Mouse (Mus musculus) C3H10T1/2 (cell line): ENCODE results near the gene Crebrf. TPM values are rescaled to one million over a fixed set of nuclear protein-coding genes. Genes with fewer than 3 reads are reported as not detected.

Source experiments
- polyA plus RNA-seq, 2 experiments: library from polyadenylated mRNA; unstranded; fragments of >200 nt; fragmentation: generic; extraction: Trizol; gene quantifications; one replicate each; pipeline ENCODE4 v1.2.1; 2012; ENCODE audit warnings: missing spikeins in 2 of 2

The Crebrf gene
- 1 to 10 TPM in 1 of 2 experiments, under 1 TPM in 1; 0.06 to 2.4 TPM for polyA plus RNA-seq

DNA sequence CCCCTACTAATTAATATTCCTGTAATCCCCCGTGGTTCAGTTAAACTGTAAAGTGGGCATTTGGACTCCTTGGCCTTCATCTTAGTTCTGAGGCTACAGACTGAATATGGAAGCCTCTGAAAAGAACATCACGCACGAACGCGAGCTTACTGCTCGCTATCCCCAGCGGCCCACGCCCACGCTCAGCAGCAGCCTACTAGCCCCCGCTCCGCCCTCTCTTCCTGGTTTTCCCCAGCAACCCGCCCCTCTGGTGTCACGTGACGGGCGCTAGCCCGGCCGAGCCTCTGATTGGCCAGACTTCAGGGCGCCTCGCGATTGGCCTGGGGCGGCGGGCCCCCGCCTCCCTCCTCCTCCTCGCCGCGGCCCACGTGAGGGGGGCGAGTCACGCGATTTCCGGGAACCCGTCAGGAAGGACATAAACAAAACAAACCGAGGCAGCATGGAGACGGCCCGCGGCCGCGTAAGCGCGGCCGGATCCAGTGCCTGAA lies at the start of gene Crebrf:
Crebrf (plus strand) TSS at position 380 of the 488 bp plus-strand sequence.

GRCm38 (mm10) chr17:26780750-26781571 lies 65.5 kb downstream of the Crebrf start, which contains the start of gene Bnip1:
Bnip1 (plus strand) TSS chr17:26781066.

Other genes starting within 250 kb of the Crebrf start
- 100 to 1,000 TPM; 102 to 129 TPM for gene Ergic1, start 154.2 kb upstream of the Crebrf start, polyA plus RNA-seq
- gene Dusp1, start 153.5 kb upstream of the Crebrf start, polyA plus RNA-seq = 10 to 100 TPM in 1 of 2 experiments, 1 to 10 TPM in 1; 5.7 to 16.7 TPM
- 100 to 1,000 TPM; 253 to 341 TPM for gene Atp6v0e, start 52.4 kb upstream of the Crebrf start, polyA plus RNA-seq
- gene Bnip1, start 65.4 kb downstream of the Crebrf start, polyA plus RNA-seq = 10 to 100 TPM; 36.3 to 48.4 TPM
- under 1 TPM in 1 of 2 experiments, not detected in 1; 0.04 TPM for gene Nkx2-5, start 129.4 kb downstream of the Crebrf start, polyA plus RNA-seq
- 10 to 100 TPM; 11.1 to 31.7 TPM for gene Kifc5b, start 201.4 kb downstream of the Crebrf start, polyA plus RNA-seq
- 10 to 100 TPM in 1 of 2 experiments, 1 to 10 TPM in 1; 6.1 to 31.6 TPM for gene Phf1, start 217.4 kb downstream of the Crebrf start, polyA plus RNA-seq
- gene Cuta, start 223.9 kb downstream of the Crebrf start, polyA plus RNA-seq = 100 to 1,000 TPM; 240 to 326 TPM
- gene Syngap1, start 225.6 kb downstream of the Crebrf start, polyA plus RNA-seq = 10 to 100 TPM in 1 of 2 experiments, under 1 TPM in 1; 0.30 to 12.1 TPM